Mouse (Mus musculus): ENCODE results near the gene Eif5.

DNA sequence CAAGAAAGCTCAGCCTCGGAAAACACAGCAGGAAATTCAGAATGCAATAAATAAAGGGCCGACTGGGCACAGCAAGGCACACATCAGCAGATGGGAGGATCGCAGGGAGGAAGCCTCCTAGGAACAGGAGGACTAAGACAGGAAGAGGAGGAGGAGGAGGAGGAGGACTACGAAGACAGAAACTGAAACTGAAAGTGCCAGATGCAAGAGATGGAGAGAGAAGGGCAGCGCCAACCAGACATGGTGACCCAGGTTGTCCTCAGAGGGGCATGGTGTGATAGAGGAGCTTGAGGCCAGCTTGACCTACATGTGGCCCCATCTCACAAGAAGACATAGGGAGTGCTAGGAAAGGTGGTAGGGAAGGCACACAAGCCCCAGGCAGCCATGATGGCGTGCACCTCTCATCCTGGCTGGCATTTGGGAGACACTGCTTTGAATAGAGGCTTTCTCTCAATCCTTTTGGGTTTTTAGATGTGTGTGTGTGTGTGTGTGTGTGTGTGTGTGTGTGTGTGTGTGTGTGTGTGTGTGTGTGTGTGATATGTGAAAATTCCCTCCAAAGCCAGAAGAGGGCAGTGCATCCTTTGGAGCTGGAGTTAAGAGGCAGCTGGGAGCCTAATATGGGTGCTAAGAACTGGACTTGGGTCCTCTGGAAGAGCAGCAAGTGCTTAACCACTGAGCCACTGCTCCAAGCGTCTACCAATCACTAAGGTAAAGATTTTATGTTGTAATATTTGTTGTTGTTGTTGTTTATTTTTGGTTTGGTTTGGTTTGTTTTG, 22.8 kb upstream of the Eif5 start:
- TF ChIP-seq POLR2A (IDR thresholded peaks at IDR 0.05; ENCODE audit: low read depth, low read length) (no peak), CTCF (IDR thresholded peaks at IDR 0.05; ENCODE audit: extremely low read depth, insufficient read length, insufficient replicate concordance, low read depth, low read length) (no peak)
